Mouse (Mus musculus): Measurements from ENCODE around the gene Gfy. TPM values are rescaled to one million over a fixed set of nuclear protein-coding genes. Genes with fewer than 3 reads are reported as not detected.
A peak's percentile ranks its signal among the peaks of the same experiment; 100 is the strongest.

Gfy gene
- polyA plus RNA-seq, 1 experiment from 2014 or later: not detected

GRCm38 (mm10) chr7:45145460-45145859 is 33.9 kb downstream of the Gfy start:
- no peak overlapping the region for H3K4me3 ChIP-seq
- H3K36me3 ChIP-seq: peaks cover 66% of the 10 kb centered on the region
- peaks cover 6% of the 10 kb centered on the region; the same call in 1 of the 2 replicates for H3K4me1 ChIP-seq
- 89% methylated on average over 8 of the region's 8 CpGs for WGBS
- no peak overlapping the region for H3K9ac ChIP-seq
- H3K4me2 ChIP-seq: no peak overlapping the region
- no peaks in the 10 kb centered on the region for H3K9me3 ChIP-seq
- H3K27ac ChIP-seq (replicated peaks): no peak overlapping the region
- H3K27me3 ChIP-seq (replicated peaks): no peaks in the 10 kb centered on the region
- no peak for ATAC-seq (ENCODE audit: extremely low read depth, insufficient number of reproducible peaks, low FRiP score, low TSS enrichment)

GRCm38 (mm10) chr7:45144368-45145174 is 34.8 kb downstream of the Gfy start:
- peaks cover 9% of the 10 kb centered on the region for H3K4me1 ChIP-seq
- 79% methylated on average over 13 of the region's 13 CpGs for WGBS
- H3K36me3 ChIP-seq: peaks cover 66% of the 10 kb centered on the region
- H3K4me2 ChIP-seq: no peak overlapping the region
- no peak overlapping the region for H3K4me3 ChIP-seq
- no peaks in the 10 kb centered on the region for H3K9me3 ChIP-seq
- no peak for ATAC-seq (ENCODE audit: extremely low read depth, insufficient number of reproducible peaks, low FRiP score, low TSS enrichment)
- H3K27ac ChIP-seq (replicated peaks): no peak overlapping the region
- no peaks in the 10 kb centered on the region for H3K27me3 ChIP-seq (replicated peaks)
- H3K9ac ChIP-seq: no peak overlapping the region

GRCm38 (mm10) chr7:45141914-45142313 is 37.5 kb downstream of the Gfy start:
- no peak for ATAC-seq (ENCODE audit: extremely low read depth, insufficient number of reproducible peaks, low FRiP score, low TSS enrichment)
- no peak overlapping the region for H3K4me2 ChIP-seq
- no peaks in the 10 kb centered on the region; the same call in 1 of the 2 replicates for H3K27me3 ChIP-seq (replicated peaks)
- no peak overlapping the region for H3K4me3 ChIP-seq
- no peak overlapping the region for H3K27ac ChIP-seq (replicated peaks)
- no peak overlapping the region; the same call in 1 of the 2 replicates for H3K9ac ChIP-seq
- H3K36me3 ChIP-seq: peaks cover 52% of the 10 kb centered on the region
- H3K4me1 ChIP-seq: peaks cover 23% of the 10 kb centered on the region
- no peaks in the 10 kb centered on the region for H3K9me3 ChIP-seq
- WGBS: 77% methylated on average over 5 of the region's 5 CpGs

- H3K27me3 ChIP-seq (replicated peaks): no peaks in the 10 kb centered on the region; the same call in 1 of the 2 replicates
- no peak overlapping the region for H3K4me3 ChIP-seq
- H3K4me2 ChIP-seq: no peak overlapping the region
- H3K9me3 ChIP-seq: no peaks in the 10 kb centered on the region
- H3K27ac ChIP-seq (replicated peaks): no peak overlapping the region
- 86% methylated on average over 3 of the region's 3 CpGs for WGBS
- ATAC-seq (ENCODE audit: extremely low read depth, insufficient number of reproducible peaks, low FRiP score, low TSS enrichment): no peak
- H3K4me1 ChIP-seq: peaks cover 27% of the 10 kb centered on the region
- peaks cover 46% of the 10 kb centered on the region for H3K36me3 ChIP-seq
- H3K9ac ChIP-seq: no peak overlapping the region
Observed at GRCm38 (mm10) chr7:45141319-45141718, 38.0 kb downstream of the Gfy start.

- H3K27me3 ChIP-seq (replicated peaks): peaks cover 5% of the 10 kb centered on the region; the same call in 1 of the 2 replicates
- no peak overlapping the region for H3K4me2 ChIP-seq
- H3K27ac ChIP-seq (replicated peaks): no peak overlapping the region
- H3K9ac ChIP-seq: no peak overlapping the region
- no peaks in the 10 kb centered on the region for H3K9me3 ChIP-seq
- H3K4me1 ChIP-seq: peaks cover 34% of the 10 kb centered on the region
- peaks cover 35% of the 10 kb centered on the region for H3K36me3 ChIP-seq
- no peak overlapping the region for H3K4me3 ChIP-seq
- 76% methylated on average over 8 of the region's 8 CpGs for WGBS
- no peak for ATAC-seq (ENCODE audit: extremely low read depth, insufficient number of reproducible peaks, low FRiP score, low TSS enrichment)
Observed at GRCm38 (mm10) chr7:45139904-45140723, 39.3 kb downstream of the Gfy start.

GRCm38 (mm10) chr7:45138403-45138802 is 41.0 kb downstream of the Gfy start:
- H3K4me1 ChIP-seq: peaks cover 39% of the 10 kb centered on the region
- ATAC-seq (ENCODE audit: extremely low read depth, insufficient number of reproducible peaks, low FRiP score, low TSS enrichment): no peak
- 0 out of 2 replicates have a peak overlapping the region, but pooled peaks have one; percentile 28 for H3K4me2 ChIP-seq
- H3K27ac ChIP-seq (replicated peaks): 0 out of 2 replicates have a peak overlapping the region, but pooled peaks have one; percentile 24
- H3K9ac ChIP-seq: peak overlapping the region; percentile 50
- no peaks in the 10 kb centered on the region for H3K9me3 ChIP-seq
- 88% methylated on average over 1 of the region's 1 CpGs for WGBS
- peaks cover 18% of the 10 kb centered on the region for H3K36me3 ChIP-seq
- no peak overlapping the region for H3K4me3 ChIP-seq
- H3K27me3 ChIP-seq (replicated peaks): peaks cover 7% of the 10 kb centered on the region; the same call in 1 of the 2 replicates

GRCm38 (mm10) chr7:45137171-45138006 is 42.0 kb downstream of the Gfy start:
- no peak for ATAC-seq (ENCODE audit: extremely low read depth, insufficient number of reproducible peaks, low FRiP score, low TSS enrichment)
- Histone ChIP-seq H3K4me1 (peaks cover 39% of the 10 kb centered on the region), H3K4me2 (peak overlapping the region; percentile 28; the same call in 1 of the 2 replicates), H3K9ac (peak overlapping the region; percentile 50), H3K27ac (replicated peaks) (peak overlapping the region; percentile 24; the same call in 1 of the 2 replicates), H3K27me3 (replicated peaks) (peaks cover 7% of the 10 kb centered on the region; the same call in 1 of the 2 replicates), H3K9me3 (no peaks in the 10 kb centered on the region), H3K4me3 (no peak overlapping the region), H3K36me3 (peaks cover 8% of the 10 kb centered on the region)
- 57% methylated on average over 12 of the region's 12 CpGs for WGBS

GRCm38 (mm10) chr7:45135993-45136567 is 43.3 kb downstream of the Gfy start, which contains the start of the genes Gm45713 and Flt3l:
Gene Gm45713, minus strand, starts transcription at chr7:45136231.
Gene Flt3l, minus strand, starts transcription at chr7:45136432.
- Histone ChIP-seq H3K4me2 (peak within 1 kb of the TSS; percentile 86), H3K9ac (peak within 1 kb of the TSS; percentile 89), H3K27ac (replicated peaks) (peak within 1 kb of the TSS; percentile 65), H3K4me1 (peaks cover 39% of the 10 kb centered on the region), H3K36me3 (no peaks in the 10 kb centered on the region), H3K4me3 (peak within 1 kb of the TSS; percentile 76), H3K27me3 (replicated peaks) (peaks cover 7% of the 10 kb centered on the region; the same call in 1 of the 2 replicates), H3K9me3 (no peaks in the 10 kb centered on the region)
- 2% methylated on average over 29 of the region's 29 CpGs for WGBS
- ATAC-seq (ENCODE audit: extremely low read depth, insufficient number of reproducible peaks, low FRiP score, low TSS enrichment): peak; percentile 58

- no peaks in the 10 kb centered on the region for H3K36me3 ChIP-seq
- no peaks in the 10 kb centered on the region for H3K9me3 ChIP-seq
- H3K4me1 ChIP-seq: peaks cover 39% of the 10 kb centered on the region
- peak overlapping the region; percentile 89 for H3K9ac ChIP-seq
- 0 out of 2 replicates have a peak overlapping the region, but pooled peaks have one; percentile 65 for H3K27ac ChIP-seq (replicated peaks)
- H3K4me2 ChIP-seq: peak overlapping the region; percentile 86
- H3K27me3 ChIP-seq (replicated peaks): peaks cover 7% of the 10 kb centered on the region; the same call in 1 of the 2 replicates
- WGBS: 61% methylated on average over 3 of the region's 3 CpGs
- no peak for ATAC-seq (ENCODE audit: extremely low read depth, insufficient number of reproducible peaks, low FRiP score, low TSS enrichment)
- peak overlapping the region; percentile 76 for H3K4me3 ChIP-seq
Observed at GRCm38 (mm10) chr7:45135370-45135769, 44.0 kb downstream of the Gfy start.

GRCm38 (mm10) chr7:45134544-45135026 is 44.8 kb downstream of the Gfy start:
- Histone ChIP-seq H3K4me2 (peak overlapping the region; percentile 86), H3K9ac (no peak overlapping the region), H3K36me3 (no peaks in the 10 kb centered on the region), H3K4me1 (peaks cover 41% of the 10 kb centered on the region), H3K27ac (replicated peaks) (no peak overlapping the region), H3K9me3 (no peaks in the 10 kb centered on the region), H3K4me3 (peak overlapping the region; percentile 76), H3K27me3 (replicated peaks) (peaks cover 7% of the 10 kb centered on the region; the same call in 1 of the 2 replicates)
- WGBS: 11% methylated on average over 12 of the region's 12 CpGs
- peak; percentile 63 for ATAC-seq (ENCODE audit: extremely low read depth, insufficient number of reproducible peaks, low FRiP score, low TSS enrichment)

Data from heart, embryonic 13.5 days (tissue).